Mouse (Mus musculus) E14TG2a.4 (cell line): ENCODE data around the gene G3bp2.

Experiments
- CTCF ChIP-seq: conservative IDR thresholded peaks from 2 replicates; pipeline ENCODE4 v1.5.1; 2014; ENCODE audit warnings: low read length
- NANOG ChIP-seq: IDR thresholded peaks from 2 replicates; pipeline ENCODE4 v1.6.1; 2014; ENCODE audit warnings: borderline replicate concordance, low read length, mixed read lengths

- TF ChIP-seq CTCF, result no peak
- TF ChIP-seq NANOG, result no peak
Measured at GRCm38 (mm10) chr5:92087469-92087868, 4.0 kb upstream of the G3bp2 start.
